Mouse (Mus musculus) liver, adult (tissue): ENCODE measurements at regions not wholly inside any gene's neighbourhood (a gene's known extent, or its start where the extent isn't known, plus 50 kb on each side); places are given as distances from the start of the nearest gene placed in this dataset.

ENCODE experiments used
- GATA4 ChIP-seq: IDR thresholded peaks from 2 replicates; pipeline ENCODE4 v1.6.1; 2014; ENCODE audit warnings: mild to moderate bottlenecking, low read length; ENCODE audit not compliant: insufficient replicate concordance

DNA sequence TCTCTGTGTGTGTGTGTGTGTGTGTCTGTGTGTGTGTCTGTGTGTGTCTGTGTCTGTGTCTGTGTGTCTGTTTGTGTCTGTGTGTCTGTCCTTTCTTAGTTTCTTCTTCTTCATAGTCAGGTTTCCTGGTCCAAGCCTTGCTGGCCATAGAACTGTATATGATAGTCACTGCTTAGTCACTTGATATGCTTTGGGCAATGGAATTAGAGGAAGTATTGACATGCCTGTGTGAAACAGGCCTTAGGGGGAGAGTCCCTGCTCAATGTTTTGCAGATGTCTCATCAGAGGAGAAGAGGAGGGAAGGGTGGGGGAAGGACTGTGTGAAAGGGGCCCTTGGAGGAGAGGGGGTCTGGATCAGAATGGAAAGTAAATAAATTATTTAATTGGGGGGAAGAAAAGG is 374.4 kb upstream of the Clnk start:
- no peak for TF ChIP-seq GATA4

DNA sequence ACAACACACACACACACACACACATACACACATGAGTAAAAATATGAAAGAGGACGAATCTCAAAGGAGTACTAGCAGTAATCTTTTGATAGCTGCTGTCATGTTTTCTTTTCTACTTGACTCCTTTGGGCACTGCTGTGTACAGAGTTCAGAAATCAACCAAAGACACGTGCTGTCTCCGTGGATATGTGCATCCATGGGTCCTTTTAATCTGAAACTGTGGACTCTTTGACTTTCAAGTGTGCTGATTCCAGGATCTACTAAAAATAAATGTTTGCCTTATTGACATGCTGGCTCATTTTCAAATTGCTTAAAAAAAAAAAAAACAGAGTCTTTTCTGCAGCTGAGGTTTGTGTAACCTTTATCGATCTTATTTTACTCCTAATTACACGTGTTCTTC is 343.1 kb upstream of the Clnk start:
- no peak for TF ChIP-seq GATA4

DNA sequence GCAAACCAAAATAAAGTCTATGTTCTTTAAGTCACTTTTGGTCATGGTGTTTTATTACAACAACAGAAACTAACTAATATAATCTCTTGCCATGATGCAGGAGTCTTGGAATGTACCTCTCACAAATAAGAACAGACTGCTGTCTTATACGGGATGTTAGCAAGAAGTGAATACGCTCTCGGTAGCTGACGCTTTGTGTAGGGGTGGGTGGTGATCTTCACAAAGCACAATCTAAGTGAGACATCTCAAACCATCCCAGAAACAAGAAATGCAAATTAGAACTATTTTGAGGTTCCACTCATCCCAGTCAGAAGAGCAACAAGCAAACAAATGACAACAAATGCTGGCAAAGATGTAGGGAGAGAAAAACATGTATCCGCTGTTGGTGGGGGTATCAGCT is 339.7 kb upstream of the Clnk start:
- no peak for TF ChIP-seq GATA4

DNA sequence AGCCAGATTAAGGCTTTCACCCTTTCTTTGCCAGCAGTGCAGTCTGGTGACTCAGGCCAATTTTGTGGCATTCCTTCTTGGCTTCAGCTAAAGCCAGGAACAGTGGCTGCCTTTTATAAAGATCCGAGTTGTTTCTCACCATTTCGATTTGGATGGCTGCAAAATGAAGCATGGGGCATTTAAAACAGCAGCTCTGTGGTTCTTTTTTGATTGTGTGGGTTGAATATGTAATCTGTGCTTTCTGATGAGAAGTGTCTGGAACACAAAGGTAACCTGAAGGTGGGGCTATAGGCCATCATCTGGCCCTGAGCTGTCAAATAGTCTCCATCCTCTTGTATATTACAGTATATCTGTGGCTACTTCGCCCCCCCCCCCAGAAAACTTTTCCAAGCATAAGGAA is 338.4 kb upstream of the Clnk start:
- TF ChIP-seq GATA4: no peak

DNA sequence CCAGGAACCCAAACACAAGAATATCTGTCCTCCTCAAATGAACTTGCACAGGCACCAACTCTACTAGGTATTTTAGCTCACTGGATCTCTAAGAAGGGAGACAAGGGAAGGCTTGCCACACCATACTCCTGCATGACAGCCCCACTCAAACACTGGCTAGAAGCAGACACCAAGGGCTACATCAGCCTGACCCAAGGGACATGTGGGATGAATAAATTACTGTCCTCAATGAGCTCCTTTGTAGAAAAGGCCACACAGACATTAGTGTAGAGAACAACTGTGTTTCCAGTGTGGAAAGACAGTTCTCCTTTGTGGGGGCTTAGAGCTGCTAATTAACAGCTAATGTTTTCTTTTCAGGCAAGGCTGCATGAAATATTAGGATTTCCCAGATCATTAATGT is 335.9 kb upstream of the Clnk start:
- TF ChIP-seq GATA4: no peak

DNA sequence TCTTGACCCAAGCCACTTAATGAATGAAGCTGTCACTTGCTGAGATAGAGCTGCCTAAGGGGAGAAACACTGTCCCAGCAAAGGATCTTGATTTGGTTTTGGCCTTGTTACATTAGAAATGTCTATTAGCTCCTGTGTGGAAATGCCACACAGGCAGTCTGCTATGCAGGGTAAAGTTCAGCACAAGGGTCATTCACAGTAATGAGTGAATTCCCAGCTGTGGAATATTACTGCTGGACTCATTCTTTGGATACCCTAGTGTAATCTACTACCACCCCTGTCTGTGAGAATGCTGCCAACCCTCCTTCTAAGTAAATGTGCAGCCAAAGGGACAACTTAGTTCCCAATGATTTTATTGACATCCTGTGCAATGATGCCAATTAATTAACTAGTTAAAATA is 322.2 kb upstream of the Clnk start:
- TF ChIP-seq GATA4: no peak

DNA sequence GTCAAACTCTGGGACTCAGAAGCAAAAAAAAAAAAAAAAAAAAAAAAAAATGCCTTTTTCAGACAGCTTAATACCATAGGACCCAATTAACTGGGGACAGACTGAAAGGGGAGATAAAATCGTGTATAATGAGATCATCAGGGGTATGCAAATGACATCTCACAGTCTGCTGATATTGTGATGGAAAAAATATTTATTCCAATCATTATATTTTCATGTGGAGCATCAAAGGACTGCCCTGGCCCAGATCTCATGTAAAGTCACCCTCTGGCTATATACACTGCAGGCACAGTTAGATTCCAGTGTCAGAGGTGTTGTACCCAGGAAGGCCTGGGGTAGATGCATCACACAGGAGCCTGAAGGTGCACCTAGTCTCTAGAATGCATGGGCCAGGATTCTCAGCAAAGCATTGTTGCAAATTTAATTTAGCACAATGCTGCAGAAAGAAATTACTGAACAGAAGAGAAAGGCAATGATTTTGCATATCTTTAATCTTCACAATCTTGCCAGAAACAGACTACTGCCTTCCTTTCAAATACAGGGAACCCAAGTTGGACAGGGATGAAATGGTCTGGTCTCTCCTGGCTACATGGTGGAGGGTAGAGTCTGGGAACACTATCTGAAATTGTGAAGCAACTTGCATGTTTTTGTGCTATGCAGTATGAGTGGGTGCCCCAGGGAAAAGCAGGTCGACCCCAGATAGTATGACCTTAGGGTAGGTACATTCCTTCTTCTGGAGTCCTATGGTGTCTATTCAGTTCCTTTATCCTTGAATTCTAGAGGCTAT is 305.2 kb upstream of the Clnk start:
- no peak for TF ChIP-seq GATA4

DNA sequence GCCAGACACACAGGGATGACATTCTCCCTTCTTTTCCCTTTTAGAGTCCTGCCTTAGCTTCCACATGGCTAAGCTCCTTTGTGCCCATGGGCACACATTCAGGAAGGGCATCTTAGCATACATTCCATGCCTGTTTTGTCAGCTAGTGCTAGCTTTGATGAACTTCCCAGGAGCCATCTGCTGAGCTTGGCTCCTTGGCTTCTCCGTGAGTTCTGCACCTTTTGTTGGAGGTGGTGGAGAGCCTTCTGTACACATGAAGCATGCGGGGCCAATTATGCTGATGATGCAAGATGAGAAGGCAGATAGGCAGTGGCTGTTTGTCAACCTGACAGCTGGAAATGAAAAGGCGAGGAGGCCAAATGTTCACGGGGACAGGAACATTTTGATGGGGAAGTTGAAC is 304.4 kb upstream of the Clnk start:
- TF ChIP-seq GATA4: no peak

DNA sequence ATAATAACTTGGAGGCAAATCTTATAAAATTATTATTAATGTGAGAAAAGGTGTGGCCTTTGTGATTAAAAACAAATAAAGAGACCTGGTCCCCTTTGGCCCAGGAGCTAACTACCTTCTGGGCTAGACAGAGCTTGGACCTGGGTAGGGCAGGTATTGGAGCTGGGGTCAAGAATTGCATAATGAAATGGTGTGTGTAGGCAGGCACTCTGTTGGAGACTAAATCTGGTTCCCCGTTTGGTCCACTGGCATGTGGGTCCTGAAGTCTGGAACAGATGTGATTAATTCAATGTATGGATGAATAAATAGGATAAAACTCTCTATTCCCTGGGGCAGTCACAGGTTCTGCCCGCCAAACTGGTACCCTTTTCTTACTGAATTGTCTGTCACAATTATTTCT is 301.3 kb upstream of the Clnk start:
- TF ChIP-seq GATA4: no peak

DNA sequence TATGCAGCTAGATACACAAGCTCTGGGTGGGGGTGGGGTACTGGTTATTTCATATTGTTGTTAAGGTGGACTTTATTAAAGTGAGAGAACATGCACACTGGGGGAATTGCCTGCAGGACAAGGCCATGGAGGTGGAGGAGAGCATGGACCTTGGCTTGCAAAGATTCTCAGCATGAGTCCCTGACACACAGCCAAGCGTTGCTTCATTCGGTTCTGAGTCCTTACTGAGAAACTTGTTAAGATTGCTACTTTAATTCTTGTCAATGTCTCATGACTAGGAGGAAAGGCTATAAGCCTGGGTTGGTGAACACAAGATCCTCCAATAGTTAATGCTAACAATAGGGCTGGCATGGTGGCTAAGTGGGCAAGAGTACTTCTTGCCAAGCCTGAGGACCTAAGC is 300.3 kb upstream of the Clnk start:
- no peak for TF ChIP-seq GATA4

DNA sequence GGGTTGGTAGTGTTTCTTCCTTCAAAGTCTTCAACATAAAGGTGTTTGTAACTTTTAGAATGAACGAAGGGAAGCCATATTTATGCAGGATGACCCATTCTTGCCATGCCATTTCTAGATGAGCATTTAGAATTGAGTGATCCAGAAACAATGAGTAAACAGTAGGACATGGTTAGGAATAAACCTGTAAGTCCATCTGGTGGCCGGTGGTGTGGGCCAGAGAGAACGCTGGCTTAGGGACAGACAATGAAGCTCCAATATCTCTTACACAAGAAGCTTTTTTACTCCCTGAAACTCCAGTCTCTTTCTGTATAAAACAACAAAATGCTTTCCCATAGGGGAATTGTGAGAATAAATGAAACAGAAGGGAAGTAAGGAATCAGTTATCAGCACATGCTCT is 296.9 kb upstream of the Clnk start:
- TF ChIP-seq GATA4: no peak

DNA sequence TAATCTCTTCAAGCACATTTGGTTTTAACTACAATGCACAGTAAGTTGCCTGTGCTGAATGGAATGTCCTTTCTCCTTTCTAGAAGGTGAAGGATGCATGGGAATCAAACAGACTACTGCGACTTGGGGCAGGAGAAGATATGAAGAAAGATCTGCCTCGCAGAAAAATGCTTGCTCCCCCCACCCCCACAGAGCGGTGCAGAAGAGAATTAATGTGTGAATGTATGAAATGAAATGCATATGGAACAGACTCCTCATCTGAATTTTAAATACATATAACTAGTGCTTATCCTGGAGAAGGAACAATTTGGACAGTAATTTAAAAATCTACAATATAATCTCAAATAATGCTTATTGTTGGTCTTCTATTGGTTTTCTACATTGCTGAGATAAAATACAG is 283.0 kb upstream of the Clnk start:
- TF ChIP-seq GATA4: no peak

DNA sequence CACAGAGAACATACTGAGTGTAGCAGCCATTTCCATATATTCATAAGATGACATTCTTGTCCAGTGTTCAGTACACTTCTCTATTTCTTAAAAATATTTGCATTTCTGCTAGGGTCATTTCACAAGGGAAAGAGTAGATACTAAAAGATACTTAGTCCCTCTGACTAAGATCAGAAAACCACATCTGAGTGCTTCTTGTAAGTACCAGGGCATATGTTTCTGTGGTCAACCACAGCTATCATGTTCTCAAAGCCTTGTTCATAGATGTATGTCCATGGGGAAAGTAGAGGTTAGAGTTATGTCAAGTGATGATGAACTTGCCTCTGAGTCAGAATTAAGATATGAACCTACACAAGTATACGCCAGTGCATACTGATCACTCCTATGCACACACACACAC is 279.2 kb upstream of the Clnk start:
- no peak for TF ChIP-seq GATA4

DNA sequence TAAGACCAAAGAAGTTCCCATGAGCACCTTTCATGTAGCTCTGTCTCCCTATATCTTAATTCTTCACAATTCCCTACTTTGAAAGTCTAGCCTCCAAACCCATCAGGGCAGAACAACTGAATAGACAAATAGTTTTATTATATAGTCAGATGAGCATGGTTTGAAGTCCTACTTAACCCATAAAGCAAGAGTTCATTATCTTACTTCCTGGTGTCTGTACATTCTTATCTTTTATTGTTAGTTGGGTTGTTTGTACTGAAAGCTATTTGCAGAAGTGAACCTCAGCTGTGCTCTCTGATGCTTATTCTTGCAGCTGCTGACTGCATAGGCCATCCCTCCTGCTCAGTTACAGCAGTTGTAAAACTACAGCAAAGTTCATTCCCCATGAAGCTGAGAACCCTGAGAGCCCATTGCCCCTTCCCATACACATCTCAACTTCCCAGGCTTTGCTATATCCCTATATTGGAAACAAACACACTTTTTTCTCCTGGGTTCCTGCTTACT is 276.7 kb upstream of the Clnk start:
- TF ChIP-seq GATA4: no peak

DNA sequence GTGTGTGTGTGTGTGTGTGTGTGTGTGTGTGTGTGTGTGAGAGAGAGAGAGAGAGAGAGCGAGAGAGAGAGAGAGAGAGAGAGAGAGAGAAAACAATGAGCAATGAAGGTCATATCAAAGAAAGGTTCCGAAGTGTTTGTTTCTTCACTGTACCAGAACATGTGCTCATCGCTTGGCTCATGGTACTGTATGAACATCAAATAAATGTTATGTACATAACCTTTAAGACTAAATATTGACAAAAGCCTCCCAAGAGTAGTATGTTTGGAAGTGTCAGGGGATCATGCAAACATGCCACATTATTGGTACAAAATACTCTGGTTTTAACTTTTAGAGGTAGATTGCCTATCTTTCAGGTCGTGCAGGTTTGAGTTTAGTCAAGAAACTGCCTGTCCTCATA is 275.3 kb upstream of the Clnk start:
- TF ChIP-seq GATA4: no peak

DNA sequence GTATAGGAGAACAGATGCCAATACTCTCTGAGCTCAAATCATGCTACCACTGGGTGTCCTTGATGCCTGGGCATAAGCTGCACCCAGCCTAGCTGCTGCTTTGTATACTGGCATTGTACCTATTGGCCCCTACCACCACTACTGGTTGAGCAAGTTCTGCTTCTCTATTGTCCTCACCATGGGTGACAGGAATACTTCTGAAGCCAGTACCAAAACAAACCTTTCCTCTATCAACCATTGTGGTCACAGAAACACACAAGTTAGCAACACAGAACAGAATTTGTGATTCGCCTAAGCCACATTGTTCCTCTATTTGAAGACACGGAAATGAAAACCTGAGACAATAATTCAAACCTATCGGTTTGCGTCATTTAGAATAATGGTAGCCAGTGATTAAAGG is 274.3 kb upstream of the Clnk start:
- TF ChIP-seq GATA4: no peak

DNA sequence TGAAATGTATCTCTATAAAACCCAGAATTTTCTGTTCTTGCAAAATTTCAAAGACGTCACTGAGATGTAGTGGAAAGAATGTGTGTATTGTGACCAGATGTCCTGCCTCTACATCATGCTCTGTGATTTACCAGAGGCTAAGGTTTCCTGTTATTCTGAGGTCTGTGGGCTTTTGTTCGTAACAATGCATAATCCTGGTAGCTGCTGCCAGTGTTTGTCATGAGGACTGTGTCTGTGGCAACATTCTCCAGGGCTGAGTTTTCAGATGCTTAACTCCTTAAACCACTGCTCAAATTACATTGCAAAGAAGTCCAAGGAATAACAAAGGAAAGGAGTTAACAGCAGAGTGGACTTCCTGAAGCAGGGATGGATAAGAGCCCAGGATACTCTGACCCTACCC is 269.0 kb upstream of the Clnk start:
- no peak for TF ChIP-seq GATA4

DNA sequence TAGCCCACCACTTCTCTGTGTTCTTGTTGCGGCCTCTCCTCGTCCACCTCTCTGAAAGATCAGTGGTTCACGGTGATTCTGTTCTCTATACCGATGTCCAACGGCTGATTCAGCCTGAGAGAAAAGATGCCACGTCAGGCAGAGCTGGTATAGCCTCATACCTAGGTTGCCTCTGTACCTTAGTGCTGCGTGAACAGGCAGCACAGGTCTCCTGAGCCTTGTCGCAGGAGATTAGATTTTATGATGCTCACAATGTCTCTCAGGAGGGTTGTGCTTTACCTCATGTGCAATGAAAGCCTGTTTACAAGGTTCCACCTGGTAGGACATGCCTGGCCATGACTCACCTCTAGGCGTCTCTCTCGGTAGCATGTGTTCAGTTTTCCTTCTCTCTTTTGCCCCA is 267.6 kb upstream of the Clnk start:
- TF ChIP-seq GATA4: no peak

DNA sequence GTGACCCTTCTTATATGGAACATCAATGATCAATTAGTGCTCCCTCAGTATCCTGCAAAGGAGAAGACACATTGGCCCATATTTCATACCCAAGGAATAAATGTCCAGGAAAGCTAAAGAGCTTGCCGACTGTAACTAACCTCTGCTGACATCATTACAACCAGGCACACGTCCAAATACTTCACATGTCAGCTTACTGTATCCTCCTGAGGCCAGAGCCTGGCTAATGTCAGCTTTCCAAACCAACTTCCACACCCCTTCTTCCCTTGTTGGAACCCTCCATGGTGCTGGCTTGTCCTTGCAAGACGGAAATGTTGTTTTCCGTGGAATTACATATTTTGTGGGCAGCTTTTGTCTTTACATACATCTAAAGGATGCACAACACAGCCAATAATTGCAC is 267.0 kb upstream of the Clnk start:
- TF ChIP-seq GATA4: no peak
